Mouse (Mus musculus) cortical plate, adult 2 months (tissue): Measurements from ENCODE around the gene Scap.

Experiments used
- CTCF ChIP-seq: fragments of 200-500 bp; IDR thresholded peaks from 2 replicates; pipeline ENCODE4 v1.5.1; 2011; ENCODE audit warnings: mild to moderate bottlenecking, control low read depth, low read length; ENCODE audit not compliant: insufficient read depth; ENCODE audit errors: extremely low read depth
- POLR2A ChIP-seq: fragments of 200-500 bp; IDR thresholded peaks from 2 replicates; pipeline ENCODE4 v1.6.1; 2011; ENCODE audit warnings: mild to moderate bottlenecking, low read length, control low read depth; ENCODE audit not compliant: insufficient read depth; ENCODE audit errors: extremely low read depth

DNA sequence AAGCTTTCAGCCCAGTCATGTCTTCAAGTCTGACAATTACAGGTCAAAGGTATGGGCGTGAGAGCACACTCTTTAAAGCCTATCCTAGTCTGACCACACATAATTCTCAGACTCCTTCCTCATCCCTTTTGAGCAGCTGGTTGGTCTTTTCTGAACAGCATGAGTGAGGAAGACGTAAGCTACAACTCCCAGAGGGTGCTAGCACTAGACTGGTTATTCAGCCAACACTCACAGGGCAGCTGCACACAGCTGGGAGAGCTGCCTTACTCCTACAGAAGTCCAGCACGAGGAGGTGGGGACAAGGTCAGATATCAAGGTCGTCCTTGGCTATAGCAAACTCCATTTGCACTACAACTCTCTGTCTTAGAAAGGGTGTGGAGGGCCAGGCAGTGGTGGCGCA is 67.6 kb downstream of the Scap start:
- TF ChIP-seq CTCF: no peak
- TF ChIP-seq POLR2A: no peak
